Mouse (Mus musculus): ENCODE measurements around the gene Fgfr2.

Gene Fgfr2

DNA sequence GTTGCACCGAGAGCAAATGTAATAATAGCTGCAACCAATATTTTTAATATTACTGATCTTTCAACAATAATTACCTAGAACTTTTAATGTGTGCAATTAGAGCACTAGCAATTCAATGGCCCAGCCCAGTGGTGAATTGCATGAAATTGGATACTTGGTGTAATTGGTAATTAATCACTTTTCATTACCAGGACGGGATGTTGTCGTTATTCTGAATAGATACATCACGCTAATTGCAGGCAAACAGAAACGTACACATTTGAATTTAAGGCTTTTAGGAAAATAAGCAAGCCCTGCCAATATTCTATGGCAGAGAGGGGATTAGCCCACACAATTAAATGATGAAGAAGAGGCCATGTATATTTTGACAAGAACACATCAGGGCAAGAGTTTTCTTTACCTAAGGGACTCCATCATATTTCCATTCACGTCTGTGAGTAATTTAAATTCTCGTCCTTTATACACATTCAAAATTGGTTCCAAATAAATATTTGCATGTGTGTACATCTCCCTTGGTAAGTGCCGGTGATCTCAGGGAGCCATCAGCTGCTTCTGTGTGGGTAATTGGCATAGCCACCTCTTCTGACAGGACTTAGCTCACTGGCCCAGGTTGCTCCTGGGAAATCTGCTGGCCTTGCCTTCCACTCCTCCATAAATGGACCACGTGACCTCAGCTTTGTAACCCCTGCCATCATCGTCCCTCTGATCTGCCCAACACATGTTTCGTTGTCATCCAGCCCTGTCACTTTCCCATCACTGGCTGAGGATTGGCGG, 1471.0 kb downstream of the Fgfr2 start:
- DNase-seq (ENCODE audit: low read depth, low spot score) = no peak

DNA sequence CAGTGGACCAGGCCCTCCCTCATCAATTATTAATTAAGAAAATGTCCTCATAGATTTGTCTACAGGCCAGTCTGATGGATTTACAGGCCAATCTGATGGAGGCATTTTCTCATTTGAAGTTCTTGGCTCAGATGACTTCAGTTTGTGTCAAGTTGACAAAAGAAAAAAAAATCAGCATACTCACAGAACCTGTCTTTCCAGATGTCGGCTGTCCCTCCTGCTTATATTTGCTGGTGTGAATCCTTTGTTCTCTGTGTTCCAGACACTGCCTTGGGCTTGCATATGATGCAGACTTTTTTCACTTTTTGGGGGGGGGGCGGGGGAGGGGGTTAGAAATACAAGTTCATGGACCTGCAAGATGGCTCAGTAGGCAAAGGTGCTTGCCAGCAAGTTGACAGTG, 1472.9 kb downstream of the Fgfr2 start:
- no peak for DNase-seq (ENCODE audit: low read depth, low spot score)

DNA sequence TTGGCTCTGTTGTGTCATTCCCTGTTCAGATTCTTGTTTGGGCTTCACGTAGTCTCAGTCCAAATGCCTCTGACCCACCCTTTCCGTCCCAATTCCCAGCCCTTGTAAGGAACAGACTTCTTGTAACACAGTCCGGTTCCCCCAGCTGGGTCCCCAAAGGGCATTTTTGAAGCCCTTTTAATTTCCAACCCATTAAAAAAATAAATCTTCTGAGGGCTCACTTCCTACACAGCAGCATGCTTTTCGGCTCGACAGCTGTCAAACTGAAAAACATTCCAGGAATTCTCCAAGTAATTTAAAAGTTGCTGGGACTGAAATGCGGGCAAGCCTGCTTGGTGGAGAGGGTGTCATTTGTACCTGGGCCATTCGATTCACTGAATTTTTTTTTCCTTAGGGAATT, 1474.9 kb downstream of the Fgfr2 start:
- no peak for DNase-seq (ENCODE audit: low read depth, low spot score)

DNA sequence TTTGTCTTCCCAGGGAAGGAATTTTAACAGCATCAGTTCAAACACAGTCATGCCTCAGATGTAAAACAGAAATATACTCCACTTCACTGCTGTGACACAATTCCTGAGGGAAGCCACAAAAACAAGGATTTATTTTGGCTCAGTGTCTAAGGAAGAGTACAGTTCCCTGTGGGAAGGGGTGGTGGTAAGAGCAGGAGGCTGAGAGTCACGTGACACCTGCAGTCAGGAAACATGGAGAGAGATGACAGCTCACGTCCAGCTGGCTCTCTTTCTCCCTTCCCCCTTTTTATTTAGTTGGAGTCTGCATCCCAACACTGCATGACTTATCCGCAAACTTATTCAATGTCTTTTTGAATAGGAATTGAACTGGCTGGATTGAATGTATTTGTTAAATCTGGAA, 1475.6 kb downstream of the Fgfr2 start:
- no peak for DNase-seq (ENCODE audit: low read depth, low spot score)

DNA sequence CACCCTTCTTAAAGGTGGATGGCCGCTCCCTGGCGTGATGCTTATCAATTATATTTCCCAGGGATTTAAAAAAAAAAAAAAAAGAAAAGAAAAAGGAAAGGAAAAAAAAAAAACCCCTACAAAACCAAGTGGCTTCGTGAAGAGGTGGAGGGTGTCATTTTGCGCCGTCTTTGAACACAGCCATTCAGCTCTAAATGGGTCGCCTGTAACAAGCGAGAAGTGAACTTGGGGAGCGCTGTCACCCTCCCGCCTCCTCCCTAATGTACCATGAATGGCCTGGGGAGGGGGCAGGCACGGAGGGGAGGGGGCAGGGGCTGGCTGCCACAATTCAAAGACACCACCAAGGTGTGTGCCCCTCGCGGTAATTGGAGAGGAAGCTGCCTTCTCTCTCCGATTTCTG, 1478.6 kb downstream of the Fgfr2 start:
- DNase-seq (ENCODE audit: low read depth, low spot score) = no peak

DNA sequence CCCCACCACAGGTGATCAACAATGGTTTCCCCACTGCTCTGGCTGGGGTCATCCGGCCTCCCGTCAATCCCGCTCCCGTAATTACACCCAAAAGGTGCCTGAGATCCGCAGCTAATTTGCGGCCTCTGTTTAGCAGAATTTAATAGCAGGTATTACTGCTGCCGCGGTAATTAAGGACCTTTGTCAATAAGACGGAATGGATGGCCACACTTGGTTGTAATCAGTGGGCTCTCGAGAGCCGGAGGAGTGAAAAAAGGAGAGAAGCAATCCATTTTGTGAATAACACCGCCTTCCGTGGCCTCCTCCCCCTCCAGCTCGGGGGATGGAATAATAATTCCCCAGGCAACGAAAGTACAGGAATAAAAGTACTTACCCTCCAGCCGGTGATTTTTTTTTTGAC, 1479.1 kb downstream of the Fgfr2 start:
- DNase-seq (ENCODE audit: low read depth, low spot score) = no peak

DNA sequence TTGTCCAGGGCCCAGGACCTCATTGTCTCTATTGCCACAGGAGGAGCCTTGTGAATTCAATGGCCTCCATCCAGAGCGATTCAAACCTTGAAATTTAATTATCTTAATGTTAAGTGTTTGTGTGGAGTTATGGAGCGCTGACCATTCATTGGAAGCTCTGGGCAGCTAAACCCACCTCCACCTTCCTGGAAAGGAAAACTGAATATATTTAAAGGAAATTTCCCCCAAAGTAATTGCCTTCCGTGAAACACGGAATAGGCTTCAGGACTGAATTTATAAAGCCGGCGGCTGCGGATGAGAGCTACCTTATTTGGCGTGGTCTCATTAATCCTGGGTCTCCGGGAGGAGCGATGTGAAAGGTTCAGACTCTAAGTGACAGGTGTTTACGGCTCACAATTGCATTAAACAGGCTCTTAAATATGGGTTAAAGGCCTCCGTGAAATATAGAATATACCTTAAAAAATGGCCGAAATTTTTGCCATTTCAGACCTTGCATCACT, 1479.8 kb downstream of the Fgfr2 start:
- no peak for DNase-seq (ENCODE audit: low read depth, low spot score)

DNA sequence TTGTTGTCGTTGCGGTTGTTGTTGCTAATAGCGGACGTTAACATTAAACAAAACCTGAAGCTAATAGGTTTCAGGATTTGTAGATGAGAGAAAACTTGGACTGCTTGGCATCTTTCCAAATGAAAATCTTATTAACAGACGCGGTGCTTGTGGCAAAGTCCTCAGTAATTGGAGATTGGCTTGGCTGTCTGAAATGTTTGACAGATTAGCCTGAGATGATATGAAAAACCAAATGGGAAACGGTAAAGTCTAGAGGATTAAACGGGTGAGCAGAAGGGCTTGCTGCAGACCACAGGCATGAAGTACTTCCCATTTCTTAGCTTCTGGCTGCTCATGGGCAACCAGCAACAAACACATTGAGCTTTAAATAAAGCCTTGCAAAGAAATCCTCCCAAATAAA, 1493.6 kb downstream of the Fgfr2 start:
- DNase-seq (ENCODE audit: low read depth, low spot score) = no peak

DNA sequence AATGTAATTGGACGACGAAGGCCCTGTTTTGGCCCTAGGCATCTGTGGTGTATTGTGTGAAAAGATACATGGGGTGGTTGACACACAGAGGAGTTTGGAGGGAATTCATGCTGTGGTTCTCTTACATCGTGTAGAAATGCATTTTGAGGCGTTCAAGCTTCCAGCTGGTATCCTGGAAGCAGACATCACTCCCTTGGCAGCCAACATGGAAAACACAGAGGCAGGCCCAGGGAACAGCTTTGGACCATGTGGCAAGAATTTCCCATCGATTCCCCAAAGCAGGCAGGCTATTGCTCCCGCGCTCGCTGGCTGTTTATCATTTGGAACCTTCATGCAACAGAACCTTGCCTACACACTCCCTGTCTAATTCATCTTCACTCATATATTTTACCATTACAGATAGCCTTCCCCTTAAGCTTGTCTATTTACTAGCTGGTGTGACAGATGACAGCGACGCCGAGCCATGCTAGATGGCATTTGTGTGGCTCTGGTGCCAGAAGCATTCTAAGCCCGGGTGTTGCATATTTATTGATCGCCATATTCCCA, 1494.2 kb downstream of the Fgfr2 start:
- DNase-seq (ENCODE audit: low read depth, low spot score) = no peak

DNA sequence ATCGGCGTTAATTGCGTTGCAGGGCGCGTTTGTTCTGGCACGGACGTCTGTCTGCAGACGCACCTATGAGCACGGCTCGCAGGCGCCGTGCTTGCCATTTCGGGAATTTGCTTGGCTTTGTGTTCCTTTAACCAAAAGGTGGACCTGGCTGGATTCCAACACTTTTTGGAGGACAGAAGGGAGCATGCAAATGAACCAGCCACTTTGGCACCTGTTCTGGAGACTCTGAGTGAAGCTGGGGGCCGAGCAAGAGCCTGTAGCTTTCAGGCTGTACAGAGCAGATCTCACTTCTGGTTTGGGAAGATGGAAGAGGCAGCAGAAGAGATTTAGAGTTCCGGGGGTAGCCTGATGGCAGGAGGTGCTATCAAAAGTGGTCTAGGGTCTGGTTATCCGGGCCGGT, 1494.8 kb downstream of the Fgfr2 start:
- DNase-seq (ENCODE audit: low read depth, low spot score) = no peak

DNA sequence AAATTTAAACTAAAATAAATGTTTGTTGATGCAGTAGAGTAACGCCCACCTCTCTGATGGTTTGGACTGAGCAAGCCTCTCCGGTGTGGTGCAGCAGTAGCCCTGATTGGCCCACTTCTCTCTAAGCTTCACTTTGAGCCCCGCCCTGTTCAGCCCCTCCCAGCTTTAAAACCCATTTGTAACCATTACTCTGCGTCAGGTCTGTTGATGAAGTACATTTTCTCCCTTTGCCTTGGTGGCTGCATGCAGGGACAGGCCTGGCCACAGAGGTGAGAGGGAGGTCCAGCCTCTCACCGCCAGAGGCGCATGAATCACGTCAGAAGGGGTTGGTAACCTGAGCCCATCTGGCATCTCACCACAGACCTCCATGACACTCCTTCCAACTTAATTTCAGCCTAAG, 1513.5 kb downstream of the Fgfr2 start:
- peak; percentile 47 for DNase-seq (ENCODE audit: low read depth, low spot score)

DNA sequence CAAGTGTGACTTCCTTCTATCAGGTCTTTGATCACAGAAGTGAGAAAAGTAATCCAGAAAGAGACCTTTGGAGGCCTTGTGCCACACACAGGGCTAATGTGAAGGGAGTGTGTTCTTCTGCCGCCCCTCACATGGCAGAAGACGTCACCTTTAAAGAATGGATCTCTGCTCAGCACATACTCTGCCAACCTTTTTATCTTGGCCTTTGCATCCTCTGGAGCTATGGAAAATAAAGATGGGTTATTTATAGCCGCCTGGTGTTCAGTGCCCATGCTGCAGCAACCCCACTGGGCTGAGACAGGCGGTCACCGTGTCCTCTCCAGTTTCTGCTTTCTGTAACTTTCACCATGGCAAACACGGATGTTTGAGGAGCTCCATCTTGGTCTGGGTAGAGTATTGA, 1515.1 kb downstream of the Fgfr2 start:
- no peak for DNase-seq (ENCODE audit: low read depth, low spot score)

DNA sequence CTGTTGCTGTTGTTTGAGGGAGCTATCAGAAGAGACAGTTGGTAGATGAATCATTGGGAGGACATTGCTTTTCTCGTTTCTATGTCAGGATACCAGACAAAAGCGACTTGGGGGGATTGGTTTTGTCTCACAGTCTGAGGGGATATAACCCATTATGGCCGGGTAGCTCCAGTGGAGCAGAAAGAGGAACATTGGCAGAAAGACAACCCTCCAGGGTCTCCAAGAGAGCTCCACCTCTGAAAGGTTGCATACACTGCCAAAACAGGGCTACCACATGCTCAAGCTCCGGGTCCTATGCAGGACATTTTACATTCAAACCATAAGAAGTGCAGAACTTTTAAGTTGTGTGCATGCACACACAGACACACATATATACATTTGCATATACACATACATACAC, 1517.7 kb downstream of the Fgfr2 start:
- no peak for DNase-seq (ENCODE audit: low read depth, low spot score)

DNA sequence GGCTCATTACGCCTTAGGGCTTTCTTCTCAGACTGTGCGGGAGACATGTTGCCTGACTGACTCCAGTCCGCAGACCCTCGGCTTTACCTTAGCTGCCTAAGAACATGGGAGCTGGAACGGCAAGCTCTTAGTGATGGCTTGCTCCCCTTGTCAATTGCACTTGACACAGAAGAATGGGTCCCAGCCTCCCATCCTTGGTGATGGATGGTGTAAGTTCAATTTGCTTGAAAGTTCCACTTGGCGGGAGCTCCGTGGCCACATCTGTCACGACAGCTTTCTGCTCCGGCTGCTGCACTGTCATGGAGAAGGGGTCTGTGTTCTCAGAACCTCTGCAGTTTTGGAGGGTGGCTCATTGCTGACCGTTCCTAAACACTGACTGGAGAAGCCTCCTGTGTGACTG, 1518.2 kb downstream of the Fgfr2 start:
- no peak for DNase-seq (ENCODE audit: low read depth, low spot score)

DNA sequence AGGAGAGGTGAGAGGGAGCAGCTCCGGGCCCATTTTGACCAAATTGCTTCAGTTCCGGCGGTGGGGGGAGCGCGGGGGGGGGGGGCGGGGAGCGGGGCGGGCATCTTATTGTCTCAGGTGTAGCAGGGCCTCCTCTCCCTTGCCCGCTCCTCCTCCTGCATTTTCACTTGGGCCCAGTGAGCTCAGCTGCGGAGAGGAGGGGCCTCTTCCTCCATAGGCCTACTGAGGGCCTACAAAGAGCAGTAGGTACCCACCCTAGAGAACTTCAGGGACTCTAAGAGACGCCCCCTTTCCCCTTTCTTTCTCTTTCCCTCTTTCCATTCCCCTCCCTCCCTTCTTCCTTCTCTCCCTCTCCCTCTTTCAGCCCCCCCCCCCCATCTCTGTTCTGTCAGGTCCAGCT, 1520.0 kb downstream of the Fgfr2 start:
- no peak for DNase-seq (ENCODE audit: low read depth, low spot score)

DNA sequence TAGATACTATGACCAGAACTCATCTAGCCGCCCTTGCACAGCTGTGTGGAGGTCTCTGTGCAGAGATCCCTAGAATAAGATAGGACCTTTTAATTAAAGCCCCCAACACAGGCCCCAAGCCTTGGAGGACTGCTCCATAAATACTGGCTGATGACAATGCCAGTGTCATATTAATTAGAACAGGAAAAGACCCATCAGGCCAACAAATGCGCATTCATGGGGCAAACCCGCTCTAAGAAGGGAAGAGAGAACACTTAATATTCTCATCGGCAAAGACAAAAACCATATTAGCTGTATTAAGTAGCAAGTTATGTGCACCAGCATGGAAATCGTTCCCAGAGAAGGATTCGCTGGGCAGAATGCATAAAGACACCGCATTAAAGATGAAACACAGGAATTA, 1521.0 kb downstream of the Fgfr2 start:
- DNase-seq (ENCODE audit: low read depth, low spot score) = no peak

DNA sequence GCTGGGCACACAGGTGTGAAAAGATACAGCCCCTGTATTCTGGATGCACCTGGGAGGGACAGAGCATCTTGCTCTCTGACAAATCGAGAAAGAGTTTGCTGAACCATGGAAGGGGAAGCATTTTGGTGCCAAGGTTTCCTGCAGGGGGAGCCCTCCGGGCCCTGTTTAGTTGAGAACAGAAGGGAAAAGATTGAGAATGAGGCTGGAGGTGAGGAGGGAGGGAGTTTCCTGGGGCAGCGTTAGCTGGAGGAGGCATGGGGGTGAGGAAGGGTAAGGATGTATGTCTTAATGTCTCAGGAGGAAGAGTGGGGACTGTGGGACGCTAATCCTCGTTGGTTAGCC, 1524.7 kb downstream of the Fgfr2 start:
- DNase-seq (ENCODE audit: low read depth, low spot score) = peak; percentile 35

DNA sequence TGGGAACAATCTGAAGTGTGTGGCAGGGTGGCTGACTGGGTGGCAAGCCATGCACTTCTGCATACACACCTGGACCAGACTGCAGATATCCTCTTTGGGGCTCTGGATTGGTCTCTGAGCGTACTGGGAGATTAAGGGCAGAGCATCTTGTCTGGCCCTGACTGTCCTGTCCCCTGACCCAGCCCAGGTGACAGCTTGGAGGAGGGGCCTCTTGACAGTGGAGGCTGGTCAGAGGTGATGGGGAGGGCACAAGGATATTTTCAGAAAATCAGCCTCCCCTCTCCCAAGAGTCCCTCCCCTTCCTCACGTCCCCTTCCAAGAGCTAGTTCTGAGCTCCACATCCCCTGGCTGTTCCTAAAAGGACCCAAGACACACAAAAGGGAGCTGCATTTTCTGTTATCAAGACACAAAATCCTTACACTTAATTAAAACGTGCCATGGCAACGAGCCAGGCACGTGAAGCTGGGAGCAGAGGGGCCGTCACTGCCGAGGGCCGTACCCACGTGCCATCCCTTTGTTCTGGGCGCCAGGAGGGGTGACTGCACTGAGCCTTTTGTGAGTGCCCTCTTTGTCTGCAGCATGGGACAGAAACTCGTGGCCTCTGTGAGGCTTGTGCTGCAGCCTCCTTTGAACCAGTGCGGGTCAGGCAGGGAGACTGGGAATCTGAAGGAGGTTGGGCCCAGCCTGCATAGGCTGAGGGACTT, 1525.2 kb downstream of the Fgfr2 start:
- DNase-seq (ENCODE audit: low read depth, low spot score) = no peak

DNA sequence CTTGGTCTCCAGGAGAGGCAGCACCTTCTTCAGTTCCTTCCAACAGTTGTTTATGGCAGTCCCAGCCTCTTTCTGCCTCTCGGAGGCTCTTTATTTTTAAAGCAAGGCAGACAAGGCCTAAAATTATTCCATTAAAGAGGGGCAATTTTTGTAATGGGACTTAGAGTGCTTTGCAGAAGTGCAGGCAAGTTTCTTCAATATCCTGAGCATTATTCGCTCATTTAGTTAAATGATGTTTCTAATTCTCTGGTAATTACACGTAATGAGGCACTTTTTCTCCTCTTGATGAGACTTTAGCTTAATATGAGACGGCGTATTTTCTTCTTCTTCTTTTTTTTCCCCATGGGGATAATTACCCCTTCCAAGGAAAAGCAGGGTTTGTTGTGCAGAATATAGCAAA, 1537.6 kb downstream of the Fgfr2 start:
- DNase-seq (ENCODE audit: low read depth, low spot score) = no peak

DNA sequence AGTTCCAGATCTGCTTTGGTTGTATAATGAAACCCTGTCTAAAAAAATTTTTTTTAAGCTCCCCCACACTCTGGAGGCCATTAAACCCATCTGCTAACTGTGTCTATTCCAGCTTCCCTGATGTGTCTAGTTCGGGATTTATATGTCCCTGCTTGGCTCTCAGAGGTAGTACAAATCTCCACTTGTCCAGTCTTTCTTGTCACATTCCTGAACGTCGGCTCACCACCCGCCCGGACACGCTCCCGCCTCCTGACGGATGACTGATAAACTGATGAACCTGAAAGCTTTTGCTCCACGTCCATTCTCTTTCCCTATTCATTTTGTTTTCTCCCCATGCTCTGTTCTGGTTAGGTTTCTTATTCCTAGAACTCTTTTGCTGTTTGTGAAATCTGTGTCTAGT, 1541.0 kb downstream of the Fgfr2 start:
- no peak for DNase-seq (ENCODE audit: low read depth, low spot score)

DNA sequence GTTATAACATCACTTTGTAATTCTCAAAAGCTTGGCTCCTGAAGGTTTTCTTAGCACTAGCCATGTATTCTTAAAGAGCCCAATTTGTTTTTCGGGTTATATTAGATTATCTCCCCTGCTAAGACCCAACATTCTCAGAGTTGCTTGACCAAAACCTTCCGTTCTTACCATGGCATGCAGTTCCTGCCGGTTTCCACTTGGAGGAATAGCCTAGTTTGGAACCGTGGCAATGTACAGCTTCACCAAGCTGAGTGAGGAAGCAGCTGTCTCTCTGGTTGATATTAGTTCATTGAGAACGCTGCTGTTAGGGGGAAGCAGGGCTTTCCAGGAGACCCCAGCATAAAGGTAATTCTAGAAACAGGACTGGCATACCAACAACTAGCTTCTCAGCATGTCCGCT, 1547.9 kb downstream of the Fgfr2 start:
- DNase-seq (ENCODE audit: low read depth, low spot score) = peak; percentile 21

DNA sequence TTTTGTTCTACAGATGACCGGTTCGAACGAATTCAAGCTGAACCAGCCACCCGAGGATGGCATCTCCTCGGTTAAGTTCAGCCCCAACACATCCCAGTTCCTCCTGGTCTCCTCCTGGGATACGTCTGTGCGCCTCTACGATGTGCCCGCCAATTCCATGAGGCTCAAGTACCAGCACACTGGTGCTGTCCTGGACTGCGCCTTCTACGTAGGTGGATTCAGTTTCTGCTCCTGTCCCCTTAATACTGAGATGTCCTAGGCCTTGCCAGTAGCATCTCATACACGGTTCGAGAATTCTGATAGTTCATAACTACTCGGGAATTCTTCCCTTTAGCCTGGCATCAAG, 1562.5 kb downstream of the Fgfr2 start:
- no peak for DNase-seq (ENCODE audit: low read depth, low spot score)

DNA sequence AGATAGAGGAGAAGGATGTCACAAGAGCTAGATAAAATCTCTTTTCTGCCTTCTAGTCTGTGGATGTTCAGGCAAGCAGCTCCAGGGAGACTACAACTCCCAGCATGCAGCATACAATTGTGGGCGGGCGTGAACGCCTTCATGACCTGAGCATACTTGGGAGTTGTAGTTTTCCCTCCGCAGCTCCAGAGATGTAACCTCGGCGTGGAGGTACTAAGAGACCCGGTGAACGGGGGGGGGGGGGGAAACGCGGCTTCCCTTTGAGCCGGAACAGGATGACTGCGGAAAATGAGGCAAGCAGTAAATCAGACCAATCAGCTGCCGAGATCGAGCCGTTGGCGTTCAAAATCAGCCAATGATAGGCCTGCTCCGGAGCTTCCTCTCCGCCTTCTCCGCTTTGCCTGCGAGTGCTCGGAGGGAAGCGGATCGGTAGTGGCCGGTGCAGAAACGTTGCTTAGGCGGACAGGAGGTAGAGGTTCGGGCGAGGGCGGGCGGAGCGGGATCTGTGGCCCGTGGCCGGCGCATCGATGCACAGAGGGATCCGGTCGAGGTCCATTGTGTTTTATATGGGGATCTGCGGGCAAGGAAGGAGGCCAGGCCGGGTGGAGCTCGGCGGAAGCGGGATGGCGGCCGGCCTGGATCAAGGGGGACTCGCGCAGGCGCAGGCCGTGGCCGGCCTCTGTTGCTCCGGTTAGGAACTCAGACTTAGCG, 1563.0 kb downstream of the Fgfr2 start, which contains the start of gene Bub3:
Gene Bub3, plus strand, starts transcription at position 237 of the 711 bp plus-strand sequence.
- DNase-seq (ENCODE audit: low read depth, low spot score) = peak; percentile 96

Data from ZHBTc4 (cell line).